Mouse (Mus musculus) spleen, postnatal 4 days (tissue): ENCODE measurements around the gene Tnfrsf25.

Source experiments
- DNase-seq, 2 experiments: peaks; one replicate each; pipeline ENCODE4 v3.0.0; 2022; ENCODE audit warnings: low spot score in 2 of 2

Gene Tnfrsf25

GRCm38 (mm10) chr4:152121183-152121505 lies 5.4 kb downstream of the Tnfrsf25 start:
- no peak for DNase-seq

GRCm38 (mm10) chr4:152124361-152124961 lies 8.7 kb downstream of the Tnfrsf25 start:
- no peak for DNase-seq

GRCm38 (mm10) chr4:152125161-152126025 lies 9.7 kb downstream of the Tnfrsf25 start:
- no peak for DNase-seq

DNA sequence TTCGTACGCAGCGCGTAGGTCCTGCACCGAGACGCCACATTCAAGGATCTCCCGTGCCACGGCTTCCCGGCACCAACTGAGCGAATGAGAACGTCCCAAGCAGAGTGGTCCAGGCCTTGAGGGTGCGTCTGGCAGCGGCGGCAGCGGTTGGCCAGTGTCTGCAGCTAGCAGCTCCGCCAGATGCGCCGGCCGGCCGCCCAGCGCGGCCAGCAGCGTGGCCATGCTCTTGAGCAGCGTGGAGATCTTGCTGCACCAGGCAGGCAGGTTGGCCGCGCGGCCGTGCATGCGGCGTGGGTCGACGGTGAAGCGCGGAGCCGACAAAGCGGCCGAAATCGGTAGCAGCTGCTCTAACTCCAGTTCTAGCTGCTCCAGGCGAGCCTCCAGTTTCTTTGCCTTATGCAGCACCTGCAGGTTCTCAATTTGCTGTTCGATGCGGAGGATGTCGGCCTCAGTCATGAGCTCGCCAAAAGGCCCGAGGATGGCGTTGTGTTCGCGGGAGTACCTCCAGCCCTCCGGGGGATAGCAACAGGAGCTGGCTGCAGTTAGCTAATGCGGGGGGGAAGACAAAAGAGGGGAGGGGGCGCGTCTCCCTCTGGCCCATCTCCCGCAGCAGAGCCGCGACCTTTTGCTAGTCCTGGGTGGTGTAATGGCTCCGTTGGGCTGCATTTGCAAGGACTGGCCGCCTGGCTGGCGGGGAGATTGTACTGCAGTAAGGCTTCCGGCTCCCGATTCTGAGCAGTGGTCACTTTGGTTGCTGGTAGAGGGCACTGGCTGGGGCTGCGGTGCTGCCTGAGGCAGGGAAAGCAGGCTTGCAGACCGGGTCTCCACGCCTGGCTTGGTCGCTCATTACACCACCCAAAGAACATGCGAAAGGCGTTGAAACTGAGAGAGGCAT lies 10.5 kb downstream of the Tnfrsf25 start:
- DNase-seq: no peak

GRCm38 (mm10) chr4:152127884-152128283 lies 12.2 kb downstream of the Tnfrsf25 start:
- DNase-seq: no peak

DNA sequence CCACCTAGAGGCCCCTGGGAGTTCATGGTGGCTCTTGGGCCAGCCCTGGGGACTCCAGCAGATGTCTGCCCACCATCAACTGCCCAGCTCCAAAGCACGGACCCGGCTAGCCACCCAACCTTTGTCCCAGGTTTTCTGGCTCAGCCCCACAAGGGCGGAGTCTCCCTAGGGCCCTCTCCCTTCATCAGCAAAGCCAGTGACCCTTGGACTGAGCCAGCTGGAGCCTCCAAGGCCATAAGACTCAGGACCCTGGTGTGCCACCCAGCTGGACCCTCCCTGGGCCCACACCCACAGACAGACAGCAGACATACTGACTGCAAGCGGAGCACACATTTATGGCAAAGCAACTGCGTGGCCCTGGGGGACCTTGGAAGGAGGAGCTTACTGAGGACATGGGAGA lies 13.1 kb downstream of the Tnfrsf25 start:
- DNase-seq: no peak

GRCm38 (mm10) chr4:152129395-152129930 lies 13.7 kb downstream of the Tnfrsf25 start:
- DNase-seq: no peak

DNA sequence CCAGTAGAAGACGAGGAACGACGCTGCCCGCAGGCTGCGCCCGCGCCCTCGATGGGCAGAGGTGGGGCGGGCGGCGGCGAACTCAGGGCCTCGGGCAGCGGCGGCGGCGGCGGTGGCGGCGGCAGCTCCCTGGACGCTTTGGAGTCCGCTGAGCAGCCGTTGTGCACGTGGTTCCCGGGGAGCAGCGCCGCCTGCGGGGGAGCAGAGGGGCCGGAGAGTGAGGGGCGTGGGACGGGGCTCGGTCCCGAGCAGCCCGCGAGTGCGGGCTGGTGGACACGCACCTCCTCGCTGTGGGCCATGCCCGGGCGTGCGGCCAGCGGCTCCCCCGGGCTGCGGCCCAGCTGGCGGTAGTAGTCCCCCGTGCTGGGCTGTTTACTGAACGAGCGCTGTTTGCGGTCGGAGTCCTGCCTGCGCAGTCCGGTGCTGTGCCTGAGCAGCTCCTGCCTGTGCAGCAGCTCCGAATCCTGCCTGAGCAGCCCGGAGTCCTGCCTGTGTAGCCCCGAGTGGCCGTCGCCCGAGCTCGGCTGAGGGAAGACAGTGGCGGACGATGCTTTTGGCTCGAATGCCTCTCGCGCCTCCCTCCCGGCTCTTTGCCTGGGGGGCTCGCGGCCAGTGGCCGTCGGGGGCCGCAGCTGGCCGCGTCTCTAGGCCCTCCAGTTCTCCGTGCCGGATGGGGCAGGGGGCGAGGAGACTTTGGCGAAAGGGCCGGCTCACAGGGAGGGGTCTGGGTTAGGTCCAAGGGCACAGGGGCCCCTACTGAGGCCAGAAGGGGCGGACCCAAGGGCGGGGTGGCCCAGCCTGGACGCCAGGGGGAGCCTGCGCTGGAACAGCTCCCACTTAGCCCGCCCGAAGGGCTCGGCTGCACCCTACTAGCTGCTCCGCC lies 15.3 kb downstream of the Tnfrsf25 start:
- DNase-seq: peak; percentile 59 to 83

- DNase-seq: no peak
Observed at GRCm38 (mm10) chr4:152131809-152132771, 16.4 kb downstream of the Tnfrsf25 start.

DNA sequence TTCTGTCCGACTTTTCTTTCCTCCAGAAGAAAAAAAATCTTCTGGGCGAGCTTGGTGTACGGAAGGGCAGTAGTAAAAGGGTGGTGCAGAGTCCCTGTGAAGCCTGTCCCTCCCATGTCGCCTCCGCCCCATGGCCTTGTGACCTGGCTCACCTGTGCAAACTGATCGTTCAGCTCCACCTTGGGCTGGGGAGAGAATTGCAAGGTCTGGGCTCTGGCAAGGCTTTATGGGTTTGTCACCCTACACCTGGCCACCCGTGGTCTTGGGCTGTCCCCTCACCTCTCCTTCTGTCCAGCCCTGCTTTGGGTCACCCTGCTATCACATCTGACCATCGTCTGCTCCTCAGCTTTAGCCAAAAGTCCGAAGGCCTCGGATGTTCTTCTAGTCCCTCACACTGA lies 17.0 kb downstream of the Tnfrsf25 start:
- DNase-seq: no peak

DNA sequence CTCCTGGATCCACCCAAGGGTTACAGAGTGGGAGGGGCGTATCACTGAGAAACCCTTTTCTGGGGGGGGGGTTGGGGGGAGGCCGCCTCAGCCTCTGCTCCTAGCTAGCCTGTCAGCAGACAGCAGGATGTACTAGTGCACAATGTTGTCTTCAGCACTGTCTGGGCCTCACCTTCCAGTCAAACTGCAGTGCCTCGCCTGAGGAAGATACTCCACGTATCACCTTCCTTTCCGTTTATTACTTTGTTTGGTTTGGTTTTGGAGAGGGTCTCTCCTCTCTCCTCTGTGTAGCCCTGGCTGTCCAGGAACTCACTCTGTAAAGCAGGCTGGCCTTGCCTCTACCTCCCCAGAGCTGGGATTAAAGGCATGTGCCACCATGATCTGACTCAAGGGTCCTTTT lies 17.5 kb downstream of the Tnfrsf25 start:
- DNase-seq: no peak

DNA sequence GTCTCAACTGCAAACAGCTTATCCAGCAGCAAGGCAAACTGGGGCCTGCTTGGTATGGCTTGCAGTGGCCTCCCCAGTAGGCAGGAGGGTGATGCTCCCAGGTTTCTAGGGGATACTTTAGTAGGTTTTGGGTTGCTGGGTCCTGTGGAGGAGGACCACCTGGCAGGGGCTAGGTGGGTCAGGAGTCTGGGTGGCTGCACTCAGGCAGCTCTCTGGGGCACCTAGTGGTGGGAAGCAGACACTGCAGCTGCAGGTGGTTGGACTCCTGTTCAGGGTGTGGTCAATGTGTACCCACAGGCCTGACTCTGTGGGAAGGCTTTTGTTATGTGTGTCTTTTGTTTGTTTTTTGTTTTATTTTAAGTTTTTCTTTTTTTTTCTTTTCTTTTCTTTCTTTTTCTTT lies 18.8 kb downstream of the Tnfrsf25 start:
- DNase-seq: peak; percentile 70 to 86

GRCm38 (mm10) chr4:152135363-152135762 lies 19.6 kb downstream of the Tnfrsf25 start:
- no peak for DNase-seq

DNA sequence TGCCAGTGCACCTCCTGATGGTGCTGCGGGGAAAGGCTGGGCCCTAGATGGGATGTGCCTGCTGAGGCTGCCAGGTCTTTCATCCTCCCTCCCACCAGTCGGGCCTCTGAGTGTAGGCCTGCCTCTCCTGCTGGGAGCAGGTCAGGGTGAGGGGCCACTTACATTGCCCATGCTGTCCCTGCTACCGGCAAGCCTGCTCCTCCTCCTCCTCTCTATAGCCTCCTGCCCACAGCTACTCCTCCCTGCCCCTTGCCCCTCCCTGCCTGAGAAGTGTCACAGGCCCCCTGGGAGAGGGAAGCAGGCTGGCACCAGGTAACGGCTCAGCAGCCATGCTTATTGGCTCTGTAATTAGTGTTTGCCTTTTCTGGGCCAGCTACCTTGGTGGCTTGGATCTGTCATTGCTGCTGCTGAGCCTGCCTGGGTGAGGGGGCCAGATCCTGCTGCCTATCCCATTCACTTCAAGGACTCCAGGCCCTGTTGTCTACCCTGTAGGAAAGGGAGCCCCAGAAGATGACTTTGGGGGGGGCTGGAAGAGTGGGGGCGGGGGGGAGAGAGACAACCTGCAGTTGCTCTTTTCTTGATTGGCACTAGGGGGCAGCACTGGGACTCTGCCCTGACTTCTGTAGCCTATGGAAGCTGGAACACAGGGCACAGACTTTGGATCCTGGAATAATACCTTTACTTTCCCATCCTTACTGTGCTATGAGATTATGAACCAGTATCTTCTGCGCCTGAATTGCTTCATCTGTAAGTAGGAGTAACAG lies 20.6 kb downstream of the Tnfrsf25 start:
- DNase-seq: no peak

DNA sequence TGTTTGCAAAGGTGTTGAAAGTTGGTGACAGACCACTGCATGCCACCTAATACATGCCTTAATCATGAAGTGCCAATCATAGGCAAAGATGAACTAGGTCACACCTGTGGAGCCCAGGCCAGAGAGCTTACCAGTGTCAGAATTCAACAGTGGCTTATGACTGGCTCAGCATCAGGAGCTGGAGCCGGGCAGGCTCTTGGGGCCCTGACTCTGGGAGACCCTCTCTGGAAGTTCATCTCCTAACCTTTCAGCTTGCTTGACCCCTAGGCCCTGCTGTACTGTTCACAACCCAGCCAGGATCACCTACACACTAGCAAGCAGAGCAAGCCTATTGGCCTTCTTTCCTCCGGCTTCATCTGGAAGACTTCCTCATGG lies 21.1 kb downstream of the Tnfrsf25 start:
- no peak for DNase-seq

GRCm38 (mm10) chr4:152138497-152139260 lies 22.9 kb downstream of the Tnfrsf25 start:
- DNase-seq: peak; percentile 92 to 96

- peak; percentile 66 to 86 for DNase-seq
Observed at GRCm38 (mm10) chr4:152140441-152140840, 24.7 kb downstream of the Tnfrsf25 start.

- no peak for DNase-seq
Observed at GRCm38 (mm10) chr4:152141521-152142135, 25.9 kb downstream of the Tnfrsf25 start.
